Mouse (Mus musculus): ENCODE measurements around the gene Dlx4. TPM values are rescaled to one million over a fixed set of nuclear protein-coding genes. Genes with fewer than 3 reads are reported as not detected.

Dlx4 gene
- total and polyA plus RNA-seq, 3 experiments, result 0.04 TPM; not detected in 2

DNA sequence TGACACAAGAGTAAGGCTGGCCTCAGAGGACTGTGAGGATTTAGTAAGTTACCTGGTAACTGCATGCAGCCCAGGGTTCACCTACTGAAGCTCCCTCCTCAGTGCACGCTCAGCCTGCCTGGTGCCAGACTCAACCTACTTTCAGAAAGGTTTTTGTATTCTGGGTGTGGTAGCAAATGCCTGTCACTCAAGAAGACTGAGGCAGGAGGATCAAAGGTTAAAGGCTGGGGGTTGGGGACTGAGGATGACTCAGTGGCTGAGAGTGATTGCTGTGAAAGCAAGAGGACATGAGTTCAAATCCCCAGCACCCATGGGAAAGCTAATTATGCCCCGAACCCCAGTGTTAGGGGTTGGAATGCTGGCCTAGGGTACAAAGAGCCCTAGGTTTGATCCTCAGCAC is 9.4 kb upstream of the Dlx4 start:
- Histone ChIP-seq H3K36me3 (ENCODE audit: control insufficient read depth, insufficient read depth, low read length) (no peaks in the 10 kb centered on the region), H3K27ac (no peak overlapping the region), H3K27me3 (ENCODE audit: control insufficient read depth, insufficient read depth, low read length) (peaks cover 6% of the 10 kb centered on the region), H3K4me1 (ENCODE audit: control insufficient read depth, insufficient read depth, low read length) (no peaks in the 10 kb centered on the region), H3K9ac (ENCODE audit: low read depth, low read length) (no peak overlapping the region), H3K4me3 (no peak overlapping the region), H3K79me2 (replicated peaks; ENCODE audit: control insufficient read depth, insufficient read depth, low read length) (no peaks in the 10 kb centered on the region)
- 90% methylated on average over 2 of the region's 2 CpGs for WGBS
- TF ChIP-seq POLR2A (IDR thresholded peaks at IDR 0.05; ENCODE audit: insufficient read depth, low read depth, low read length) (no peak), CTCF (IDR thresholded peaks at IDR 0.05) (no peak), EP300 (IDR thresholded peaks at IDR 0.05; ENCODE audit: insufficient read depth, low read depth, low read length) (no peak)
- intact Hi-C loops (cut with DNase I), result no loop called here
- no peak for DNase-seq

- TF ChIP-seq CTCF (IDR thresholded peaks at IDR 0.05) (no peak), POLR2A (IDR thresholded peaks at IDR 0.05; ENCODE audit: insufficient read depth, low read depth, low read length) (no peak), EP300 (IDR thresholded peaks at IDR 0.05; ENCODE audit: insufficient read depth, low read depth, low read length) (no peak)
- peaks cover 19% of the 10 kb centered on the region for H3K27me3 ChIP-seq (ENCODE audit: control insufficient read depth, insufficient read depth, low read length)
- H3K9ac ChIP-seq (ENCODE audit: low read depth, low read length), result no peak overlapping the region
- no peaks in the 10 kb centered on the region for H3K4me1 ChIP-seq (ENCODE audit: control insufficient read depth, insufficient read depth, low read length)
- DNase-seq, result no peak
- H3K79me2 ChIP-seq (replicated peaks; ENCODE audit: control insufficient read depth, insufficient read depth, low read length), result no peaks in the 10 kb centered on the region
- no peak overlapping the region for H3K27ac ChIP-seq
- 83% methylated on average over 5 of the region's 5 CpGs for WGBS
- H3K4me3 ChIP-seq, result no peak overlapping the region
- H3K36me3 ChIP-seq (ENCODE audit: control insufficient read depth, insufficient read depth, low read length), result no peaks in the 10 kb centered on the region
- intact Hi-C loops (cut with DNase I), result no loop called here
Measured at GRCm38 (mm10) chr11:95153681-95154080, 7.6 kb upstream of the Dlx4 start.

- H3K4me3 ChIP-seq, result no peak overlapping the region
- no peak overlapping the region for H3K9ac ChIP-seq (ENCODE audit: low read depth, low read length)
- intact Hi-C loops (cut with DNase I), result no loop called here
- TF ChIP-seq EP300 (IDR thresholded peaks at IDR 0.05; ENCODE audit: insufficient read depth, low read depth, low read length), result no peak
- no peak for TF ChIP-seq CTCF (IDR thresholded peaks at IDR 0.05)
- no peak for TF ChIP-seq POLR2A (IDR thresholded peaks at IDR 0.05; ENCODE audit: insufficient read depth, low read depth, low read length)
- 48% methylated on average over 5 of the region's 5 CpGs for WGBS
- peaks cover 23% of the 10 kb centered on the region for H3K27me3 ChIP-seq (ENCODE audit: control insufficient read depth, insufficient read depth, low read length)
- no peaks in the 10 kb centered on the region for H3K4me1 ChIP-seq (ENCODE audit: control insufficient read depth, insufficient read depth, low read length)
- no peaks in the 10 kb centered on the region for H3K79me2 ChIP-seq (replicated peaks; ENCODE audit: control insufficient read depth, insufficient read depth, low read length)
- H3K36me3 ChIP-seq (ENCODE audit: control insufficient read depth, insufficient read depth, low read length), result no peaks in the 10 kb centered on the region
- no peak for DNase-seq
- no peak overlapping the region for H3K27ac ChIP-seq
Measured at GRCm38 (mm10) chr11:95153116-95153515, 7.1 kb upstream of the Dlx4 start.

GRCm38 (mm10) chr11:95150269-95151049 is 4.4 kb upstream of the Dlx4 start:
- H3K36me3 ChIP-seq (ENCODE audit: control insufficient read depth, insufficient read depth, low read length), result no peaks in the 10 kb centered on the region
- no peak overlapping the region for H3K9ac ChIP-seq (ENCODE audit: low read depth, low read length)
- H3K27ac ChIP-seq, result no peak overlapping the region
- H3K27me3 ChIP-seq (ENCODE audit: control insufficient read depth, insufficient read depth, low read length), result peaks cover 35% of the 10 kb centered on the region
- no peak overlapping the region for H3K4me3 ChIP-seq
- TF ChIP-seq POLR2A (IDR thresholded peaks at IDR 0.05; ENCODE audit: insufficient read depth, low read depth, low read length) (no peak), EP300 (IDR thresholded peaks at IDR 0.05; ENCODE audit: insufficient read depth, low read depth, low read length) (no peak), CTCF (IDR thresholded peaks at IDR 0.05) (no peak)
- intact Hi-C loops (cut with DNase I), result no loop called here
- 5% methylated on average over 33 of the region's 33 CpGs for WGBS
- H3K4me1 ChIP-seq (ENCODE audit: control insufficient read depth, insufficient read depth, low read length), result peaks cover 3% of the 10 kb centered on the region; the same call in 1 of the 2 replicates
- peak in 1 of 2 experiments; percentile 32 for DNase-seq
- H3K79me2 ChIP-seq (replicated peaks; ENCODE audit: control insufficient read depth, insufficient read depth, low read length), result no peaks in the 10 kb centered on the region

- Histone ChIP-seq H3K27me3 (ENCODE audit: control insufficient read depth, insufficient read depth, low read length) (peaks cover 40% of the 10 kb centered on the region), H3K9ac (ENCODE audit: low read depth, low read length) (no peak overlapping the region), H3K79me2 (replicated peaks; ENCODE audit: control insufficient read depth, insufficient read depth, low read length) (no peaks in the 10 kb centered on the region), H3K27ac (no peak overlapping the region), H3K36me3 (ENCODE audit: control insufficient read depth, insufficient read depth, low read length) (no peaks in the 10 kb centered on the region), H3K4me1 (ENCODE audit: control insufficient read depth, insufficient read depth, low read length) (peaks cover 3% of the 10 kb centered on the region; the same call in 1 of the 2 replicates), H3K4me3 (no peak overlapping the region)
- WGBS, result 4% methylated on average over 27 of the region's 27 CpGs
- no peak for DNase-seq
- no peak for TF ChIP-seq EP300 (IDR thresholded peaks at IDR 0.05; ENCODE audit: insufficient read depth, low read depth, low read length)
- no peak for TF ChIP-seq CTCF (IDR thresholded peaks at IDR 0.05)
- no peak for TF ChIP-seq POLR2A (IDR thresholded peaks at IDR 0.05; ENCODE audit: insufficient read depth, low read depth, low read length)
- intact Hi-C loops (cut with DNase I), result no loop called here
Measured at GRCm38 (mm10) chr11:95149462-95150268, 3.6 kb upstream of the Dlx4 start.

Measured in heart, adult 2 months (tissue).